Mouse (Mus musculus) gastrocnemius, adult 2 months (tissue): Measurements from ENCODE around the gene Adap1. TPM values are rescaled to one million over a fixed set of nuclear protein-coding genes. Genes with fewer than 3 reads are reported as not detected.
A peak's percentile ranks its signal among the peaks of the same experiment; 100 is the strongest.

Source experiments
- DNase-seq: peaks from one replicate; pipeline ENCODE4 v3.0.0; 2022
- H3K27ac ChIP-seq: fragments of 200-600 bp; 2 replicates; pipeline ENCODE4 v1.8.1; 2022; ENCODE audit warnings: mild to moderate bottlenecking
- H3K4me3 ChIP-seq: fragments of 200-600 bp; 2 replicates; pipeline ENCODE4 v1.8.1; 2022; ENCODE audit warnings: mild to moderate bottlenecking, moderate library complexity
- CTCF ChIP-seq: fragments of 200-600 bp; IDR thresholded peaks from 2 replicates; pipeline ENCODE4 v1.8.1; 2022; ENCODE audit warnings: antibody characterized with exemption, mild to moderate bottlenecking, moderate library complexity
- intact Hi-C: fragments of 180-260 bp; cut with DNase I; formaldehyde crosslinking; loops from one replicate; pipeline ENCODE4 v1.15.1; 2025
- total RNA-seq, 2 experiments: library from RNA; stranded (reverse); gene quantifications; 2 replicates each; pipeline ENCODE4 v1.2.3; 2021

The Adap1 gene
- total RNA-seq, 2 experiments from 2014 or later: 0.89 to 1.0 TPM

DNA sequence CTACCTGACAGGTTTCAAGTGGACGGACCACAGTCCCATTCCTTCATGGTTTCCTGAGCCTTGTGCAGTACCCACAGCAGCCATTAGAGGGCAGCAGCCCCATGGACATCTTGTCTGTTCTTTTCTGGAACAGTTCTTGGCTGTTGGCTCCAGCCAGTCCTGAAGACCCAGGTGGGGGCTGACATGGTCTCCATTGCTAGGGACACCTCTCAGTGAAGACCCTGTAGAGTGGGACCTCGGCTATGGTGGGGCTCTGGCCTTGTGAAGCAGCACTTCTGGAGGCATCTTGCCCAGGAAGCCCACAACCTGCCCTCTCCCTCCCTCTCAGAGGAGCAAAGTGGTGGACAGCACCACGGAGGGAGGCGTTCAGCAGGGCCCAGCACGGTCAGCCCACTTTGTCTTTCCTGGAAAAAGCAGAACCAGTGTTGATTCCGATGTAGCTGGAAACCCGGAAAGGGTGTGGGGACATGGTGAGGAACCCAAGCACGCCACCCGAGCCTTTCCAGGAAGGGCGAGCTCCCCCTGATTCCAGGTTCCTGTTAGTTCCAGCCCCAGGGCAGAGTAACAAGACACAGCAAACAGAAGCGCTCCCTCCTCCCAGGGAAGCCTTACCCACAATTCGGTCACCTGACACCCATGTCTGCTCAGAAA, 39.0 kb upstream of the Adap1 start:
- intact Hi-C loops: loop anchor here (1.0 to 5.0 kb wide), 3 partner anchors 34 to 141 kb away; partner anchors contain the start of gene 3110082I17Rik
- Histone ChIP-seq H3K4me3 (peak overlapping the region; percentile 64), H3K27ac (peak overlapping the region; percentile 89)
- peak; percentile 90 for DNase-seq
- TF ChIP-seq CTCF: no peak; the same call in 1 of the 2 replicates

DNA sequence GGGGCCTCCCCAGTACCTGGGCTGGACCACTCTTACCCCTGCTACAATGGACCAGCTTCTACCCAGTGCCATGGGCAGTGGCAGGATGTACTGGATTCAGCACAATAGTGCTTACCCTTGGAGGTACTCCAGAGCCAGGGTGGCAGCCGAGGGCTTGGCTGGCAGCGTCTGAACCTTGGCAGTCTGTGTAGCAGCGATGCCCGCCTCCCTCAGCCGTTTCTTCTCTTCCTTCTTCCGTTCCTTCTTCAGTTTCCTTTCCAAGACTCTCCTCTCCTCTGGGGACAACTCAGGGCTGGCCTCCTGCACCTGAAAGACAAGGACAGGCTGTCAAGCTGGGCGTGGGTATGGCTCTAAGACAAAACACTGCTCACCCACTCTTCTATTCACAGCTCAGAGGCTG, 38.4 kb upstream of the Adap1 start:
- intact Hi-C loops: loop anchor here (1.0 to 5.0 kb wide), 3 partner anchors 34 to 141 kb away; partner anchors contain the start of gene 3110082I17Rik
- peak; percentile 43 for DNase-seq
- Histone ChIP-seq H3K4me3 (peak overlapping the region; percentile 64), H3K27ac (peak overlapping the region; percentile 89)
- no peak for TF ChIP-seq CTCF

DNA sequence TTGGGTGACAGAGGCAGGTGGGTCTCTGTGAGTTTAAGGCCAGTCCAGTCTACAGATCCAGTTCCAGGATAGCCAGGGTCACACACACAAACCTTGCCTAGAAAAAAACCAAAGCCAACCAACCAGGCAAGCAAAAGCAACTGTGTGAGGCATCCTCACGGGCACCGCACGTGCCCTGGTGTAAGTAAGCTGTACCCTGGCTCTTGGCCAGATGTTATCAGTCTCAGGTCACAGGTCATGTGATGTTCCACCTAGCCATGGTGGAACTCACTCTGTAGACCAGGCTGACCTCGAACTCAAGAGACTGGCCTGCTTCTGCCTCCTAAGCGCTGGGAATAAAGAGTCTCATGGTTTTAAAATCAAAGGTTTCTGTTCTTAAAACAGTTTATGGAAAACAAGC, 33.8 kb upstream of the Adap1 start:
- intact Hi-C loops: no loop called here
- Histone ChIP-seq H3K27ac (no peak overlapping the region), H3K4me3 (no peak overlapping the region)
- no peak for DNase-seq
- no peak for TF ChIP-seq CTCF

DNA sequence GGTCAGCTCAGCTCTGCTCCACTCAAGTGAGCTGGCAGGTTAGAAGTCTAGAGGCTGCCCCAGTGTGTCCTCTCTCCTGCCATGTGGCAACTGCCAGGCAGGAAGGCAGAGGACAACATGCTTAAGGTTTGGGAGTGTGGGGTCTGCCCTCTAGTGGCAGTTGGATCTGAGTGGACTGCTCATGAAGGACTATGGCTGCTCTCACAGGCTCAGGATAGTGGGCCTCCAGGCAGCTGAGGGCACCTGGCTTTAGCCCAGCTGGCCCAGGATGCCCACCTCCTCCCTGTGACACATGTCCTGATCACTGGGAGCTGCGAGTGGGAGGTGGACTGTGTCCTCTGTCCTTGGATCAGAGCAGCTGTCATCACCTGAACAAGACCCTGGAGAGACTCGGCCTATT, 33.2 kb upstream of the Adap1 start:
- Histone ChIP-seq H3K27ac (0 out of 2 replicates have a peak overlapping the region, but pooled peaks have one; percentile 24), H3K4me3 (no peak overlapping the region)
- TF ChIP-seq CTCF: peak; percentile 65
- intact Hi-C loops: no loop called here
- DNase-seq: peak; percentile 59

DNA sequence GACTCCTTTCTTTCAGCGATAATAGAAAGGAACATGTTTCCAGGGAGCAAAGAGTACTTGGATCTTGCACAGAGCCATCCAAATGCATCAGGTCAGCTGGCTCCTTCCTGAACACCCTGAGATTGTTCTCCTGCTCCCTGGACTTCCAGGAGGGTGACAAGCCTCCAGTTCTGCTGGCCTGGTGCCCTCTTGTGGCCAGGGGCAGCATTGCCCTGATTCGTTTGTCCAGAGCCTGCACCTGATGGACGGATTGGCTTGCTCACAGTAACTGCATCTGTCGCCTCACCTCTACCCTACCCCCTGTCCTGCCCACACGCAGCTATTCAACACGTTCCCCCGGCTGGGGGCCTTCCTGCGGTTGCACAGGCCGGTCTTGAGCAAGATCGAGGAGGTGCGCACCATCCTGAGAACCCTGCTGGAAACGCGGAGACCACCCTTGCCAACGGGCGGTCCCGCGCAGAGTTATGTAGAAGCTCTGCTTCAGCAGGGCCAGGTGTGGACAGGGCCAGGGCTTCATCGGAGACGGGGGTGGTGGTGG, 29.9 kb upstream of the Adap1 start:
- DNase-seq: peak; percentile 90

DNA sequence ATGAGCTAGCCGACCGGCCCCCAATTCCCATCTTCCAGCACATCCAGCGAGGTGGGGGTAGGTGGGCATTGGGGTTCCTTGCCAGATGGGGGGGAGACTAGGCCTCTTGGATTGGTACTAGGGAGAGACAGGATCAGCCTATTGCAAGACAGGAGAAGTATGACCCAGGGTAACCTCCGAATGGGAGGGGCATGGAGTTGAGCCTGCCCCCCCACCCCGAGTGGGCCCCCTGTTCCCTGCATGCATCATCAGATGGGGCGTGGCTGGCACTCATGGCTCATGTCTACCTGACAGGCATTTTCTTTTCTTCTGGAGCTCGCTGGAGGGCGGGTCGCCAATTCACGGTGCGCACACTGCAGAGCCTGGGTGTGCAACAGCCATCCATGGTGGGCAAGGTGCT, 28.5 kb upstream of the Adap1 start:
- no peak for TF ChIP-seq CTCF
- intact Hi-C loops: loop anchor here (2.0 kb wide), 1 partner anchor 71 kb away; no protein-coding TSS in a partner anchor
- peak; percentile 18 for DNase-seq
- H3K4me3 ChIP-seq: no peak overlapping the region
- no peak overlapping the region for H3K27ac ChIP-seq

More for the DNA sequence above, 29.9 kb upstream of the Adap1 start:
- TF ChIP-seq CTCF: no peak; the same call in 1 of the 2 replicates
- H3K27ac ChIP-seq: no peak overlapping the region
- no peak overlapping the region for H3K4me3 ChIP-seq
- intact Hi-C loops: loop anchor here (1.0 to 2.0 kb wide), 2 partner anchors 24 to 73 kb away; no protein-coding TSS in a partner anchor

DNA sequence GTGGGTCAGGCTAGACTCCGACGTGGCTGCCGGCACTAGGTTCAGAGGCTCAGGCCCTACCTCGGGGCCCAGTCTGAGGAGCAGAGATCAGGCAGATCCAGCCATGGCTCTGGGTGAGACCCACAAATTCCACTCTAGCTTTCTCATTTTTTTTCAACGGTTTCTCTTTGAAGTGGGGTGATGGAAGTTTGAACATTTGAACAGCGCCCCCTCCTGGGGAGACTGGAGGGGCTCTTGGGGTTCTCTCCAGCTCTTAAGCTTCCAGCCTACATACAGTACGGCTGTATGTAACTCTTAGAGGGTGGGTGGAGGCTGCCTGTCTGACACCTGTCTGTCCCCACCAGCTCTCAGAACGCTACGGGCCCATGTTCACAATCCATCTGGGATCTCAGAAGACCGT, 28.1 kb upstream of the Adap1 start:
- peak; percentile 53 for TF ChIP-seq CTCF
- intact Hi-C loops: no loop called here
- H3K4me3 ChIP-seq: no peak overlapping the region
- peak; percentile 26 for DNase-seq
- no peak overlapping the region for H3K27ac ChIP-seq

DNA sequence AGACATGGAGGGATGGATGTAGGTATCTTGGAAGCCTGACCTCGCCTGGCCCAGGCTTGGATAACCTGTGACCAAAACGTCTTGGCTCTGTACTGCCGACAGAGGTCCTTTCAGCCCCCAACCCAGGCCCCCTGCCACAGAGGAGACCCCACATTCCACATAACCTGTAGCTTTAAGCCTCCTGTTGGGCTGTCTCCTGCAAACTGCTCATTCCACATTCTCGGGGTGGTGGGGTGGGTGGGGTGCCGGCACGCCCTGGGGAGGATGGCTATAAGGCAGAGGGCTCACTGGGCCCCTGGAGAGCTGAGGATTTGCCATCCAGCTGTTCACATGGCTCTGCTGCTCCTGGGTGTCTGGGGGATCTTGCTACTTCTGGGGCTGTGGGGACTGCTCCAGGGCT, 26.9 kb upstream of the Adap1 start, which contains the start of gene Cyp2w1:
Gene Cyp2w1, plus strand, starts transcription at position 301 of the 400 bp plus-strand sequence.
- Histone ChIP-seq H3K4me3 (no peak within 1 kb of the TSS), H3K27ac (no peak within 1 kb of the TSS)
- no peak for TF ChIP-seq CTCF
- no peak for DNase-seq
- intact Hi-C loops: no loop called here

DNA sequence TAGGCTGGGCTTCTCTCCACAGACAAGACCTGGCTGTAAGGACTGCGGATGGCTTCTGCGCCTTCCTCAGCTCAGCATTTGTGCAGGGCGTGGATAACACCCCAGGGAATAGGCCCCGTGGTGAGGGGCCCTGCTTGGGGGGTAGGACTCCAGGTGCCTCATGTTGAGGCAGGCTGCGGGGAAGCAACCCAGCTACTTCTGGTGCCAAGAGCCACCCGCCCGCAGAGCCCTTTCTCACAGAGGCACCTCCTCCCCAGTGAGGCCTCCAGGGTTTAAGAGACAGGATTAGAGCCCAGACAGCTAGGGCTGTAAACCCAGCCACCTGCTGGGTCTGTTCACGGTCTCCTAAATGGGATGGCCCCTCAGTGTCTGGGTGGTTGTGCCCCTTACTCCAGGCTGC, 26.2 kb upstream of the Adap1 start:
- intact Hi-C loops: no loop called here
- no peak overlapping the region for H3K27ac ChIP-seq
- H3K4me3 ChIP-seq: no peak overlapping the region
- TF ChIP-seq CTCF: no peak
- DNase-seq: peak; percentile 20

DNA sequence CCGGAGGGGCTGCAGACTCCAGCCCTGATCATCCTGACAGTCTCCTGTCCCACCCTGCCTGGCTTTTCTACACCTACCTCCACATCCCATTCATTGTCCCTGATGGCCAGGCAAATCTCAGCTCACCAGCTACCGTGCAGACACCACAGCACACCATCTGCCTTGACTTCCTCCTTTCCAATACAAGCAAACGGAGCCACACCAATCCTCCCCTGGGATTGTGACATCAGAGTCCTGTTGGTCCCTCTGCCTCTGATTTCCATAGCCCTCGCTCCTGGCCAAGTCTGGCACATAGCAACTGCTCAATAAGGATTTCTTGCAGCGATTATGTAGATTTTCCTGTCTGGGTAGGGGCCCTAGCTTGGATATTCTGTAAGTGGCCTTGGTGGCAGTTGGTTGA, 25.7 kb upstream of the Adap1 start, which contains the start of gene Cox19:
Gene Cox19, minus strand, starts transcription at position 285 of the 400 bp plus-strand sequence.
- no peak for DNase-seq
- Histone ChIP-seq H3K4me3 (no peak within 1 kb of the TSS), H3K27ac (no peak within 1 kb of the TSS)
- no peak for TF ChIP-seq CTCF
- intact Hi-C loops: no loop called here

DNA sequence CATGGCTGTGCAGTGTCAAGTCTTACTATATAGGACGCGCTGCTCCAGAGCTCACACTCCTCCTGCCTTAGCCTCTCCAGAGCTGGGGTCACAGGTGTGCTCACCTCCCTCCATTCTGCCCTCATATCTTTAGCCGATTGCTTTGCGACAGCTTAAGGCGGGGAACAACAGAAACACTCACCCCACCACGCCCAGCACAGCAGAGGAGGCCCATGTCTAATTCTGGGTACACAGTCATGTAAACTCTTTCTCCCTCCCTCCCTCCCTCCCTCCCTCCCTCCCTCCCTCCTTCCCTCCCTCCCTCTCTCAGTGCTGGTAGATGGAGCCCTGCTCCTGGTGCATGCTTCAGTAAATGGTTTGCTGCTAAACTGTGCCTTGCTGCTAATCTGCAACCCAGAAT, 24.3 kb upstream of the Adap1 start:
- intact Hi-C loops: no loop called here
- Histone ChIP-seq H3K4me3 (no peak overlapping the region), H3K27ac (no peak overlapping the region)
- no peak for DNase-seq
- TF ChIP-seq CTCF: no peak

DNA sequence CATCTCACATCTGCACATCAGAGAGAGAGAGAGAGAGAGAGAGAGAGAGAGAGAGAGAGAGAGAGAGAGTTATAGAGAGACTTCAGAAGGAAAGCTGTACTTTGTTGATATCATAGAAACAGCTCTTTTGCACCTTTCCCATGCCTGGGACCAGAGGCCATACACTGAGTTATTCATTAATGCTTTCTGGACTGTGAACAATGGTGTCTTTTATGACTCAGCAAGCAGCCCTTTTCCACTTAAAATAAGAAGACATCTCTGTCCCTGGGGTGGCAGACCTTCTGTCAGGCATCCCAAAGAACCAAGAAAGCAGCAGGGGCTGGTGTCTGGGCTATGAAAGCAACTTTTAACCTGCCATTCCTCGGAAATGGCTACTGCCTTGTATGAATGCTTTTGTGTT, 21.8 kb upstream of the Adap1 start:
- no peak for DNase-seq
- H3K4me3 ChIP-seq: no peak overlapping the region
- H3K27ac ChIP-seq: no peak overlapping the region
- no peak for TF ChIP-seq CTCF
- intact Hi-C loops: no loop called here

DNA sequence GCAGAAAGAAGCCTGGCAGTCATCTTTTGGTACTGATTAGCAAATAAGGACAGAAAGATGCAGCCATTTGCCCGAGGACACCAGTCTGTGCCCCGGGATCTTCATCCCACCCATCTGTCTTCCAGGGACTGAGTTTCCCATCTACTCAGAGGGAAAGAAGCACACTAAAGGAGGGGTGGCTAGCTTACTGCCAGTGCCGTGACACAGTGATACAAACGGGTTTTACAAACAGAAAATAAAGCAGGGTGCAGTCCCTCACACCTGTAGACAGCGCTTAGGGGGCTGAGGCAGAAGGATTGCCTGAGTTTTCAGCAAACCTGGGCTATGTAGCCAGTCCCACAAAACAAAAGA, 19.9 kb upstream of the Adap1 start:
- DNase-seq: no peak
- H3K27ac ChIP-seq: peak overlapping the region; percentile 97
- intact Hi-C loops: no loop called here
- no peak for TF ChIP-seq CTCF
- H3K4me3 ChIP-seq: peak overlapping the region; percentile 94
